Mouse (Mus musculus) heart, postnatal 0 days (tissue): ENCODE measurements around the gene Fam183b.

Experiments used
- CTCF ChIP-seq: IDR thresholded peaks from 2 replicates; pipeline ENCODE4 v1.5.1; 2016; ENCODE audit warnings: antibody characterized with exemption, control low read depth, low read depth
- EP300 ChIP-seq: IDR thresholded peaks from 2 replicates; pipeline ENCODE4 v1.6.1; 2016; ENCODE audit warnings: antibody characterized with exemption, low read depth

DNA sequence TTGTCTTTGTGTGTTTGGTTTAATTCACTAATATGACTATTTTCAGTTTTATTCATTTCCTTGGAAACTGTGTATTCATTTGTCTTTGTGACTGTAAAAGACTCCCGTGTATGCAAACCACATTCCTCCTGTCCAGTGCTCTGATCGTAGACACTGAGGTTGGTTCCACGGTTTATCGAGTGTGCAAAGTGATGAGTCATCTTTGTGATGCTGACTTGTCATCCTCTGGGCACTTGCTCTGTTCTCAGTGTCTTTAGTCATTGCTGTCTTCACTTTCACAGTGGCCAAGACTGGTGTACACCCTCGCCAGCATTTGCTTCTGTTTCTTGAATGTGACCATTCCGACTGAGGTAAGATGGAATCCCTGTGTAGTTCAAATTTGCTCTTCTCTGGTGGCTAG is 11.1 kb downstream of the Fam183b start:
- TF ChIP-seq EP300, result no peak
- no peak for TF ChIP-seq CTCF
